Comparison of ENCODE assay signal across 13 mouse cellular contexts in the genomic region with DNA sequence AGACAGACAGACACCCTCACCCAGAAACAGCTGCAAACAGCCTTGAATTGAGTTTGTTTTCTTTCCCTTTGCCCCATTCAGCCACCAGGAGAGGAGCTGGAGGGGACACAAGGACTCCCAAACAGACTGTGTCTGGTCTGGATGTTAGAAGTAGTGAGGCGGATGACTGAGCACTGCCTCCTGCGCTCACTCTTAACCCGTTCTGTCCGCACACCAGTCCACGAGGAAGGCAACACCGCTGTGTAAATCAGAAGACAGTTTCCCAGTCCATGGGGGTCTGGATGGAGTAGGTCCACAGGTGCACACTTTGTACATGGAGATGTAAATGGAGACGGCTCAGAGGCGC. TPM values are rescaled to one million over a fixed set of nuclear protein-coding genes. Genes with fewer than 3 reads are reported as not detected.
DNase-seq lines count a peak whose midpoint lies in the region; ATAC-seq and TF ChIP-seq lines count a peak whose summit lies in the region.
"Had no signal": no experiment of that assay in that cellular context is flagged by ENCODE, and none has a peak within 500 bp of the region (broad histone marks: within the 10 kb centered on the region; RNA-seq: fewer than 3 reads in every experiment).

No protein-coding gene starts in this region.

- DNase-seq in R1 (ENCODE audit: low read depth, low spot score): peak; percentile 10
- peak; percentile 10 for DNase-seq in embryo, embryonic 11 days
- peak; percentile 6 for DNase-seq in hindbrain, embryonic 10.5 days (ENCODE audit: low spot score)
- DNase-seq in gastrocnemius, adult 2 months: no peak
- DNase-seq in adrenal gland, adult (ENCODE audit: inconsistent age in 2 of 2, low spot score in 1 of 2): no peak
- no peak for DNase-seq in left cerebral cortex, adult 8-10 months (ENCODE audit: low spot score in 2 of 2)
- no peak for DNase-seq in left cerebral cortex, postnatal 14 days (ENCODE audit: low spot score in 2 of 2)
- DNase-seq: adrenal gland, postnatal 25 days; cerebellum, adult 11 months; lung, postnatal 10 days had no signal

- H3K4me3 ChIP-seq in hindbrain, embryonic 10.5 days: peak overlapping the region; percentile 35
- H3K4me3 ChIP-seq in midbrain, embryonic 13.5 days (replicated peaks): peak overlapping the region; percentile 8; the same call in 1 of the 2 replicates
- no peak overlapping the region for H3K4me3 ChIP-seq in gastrocnemius, adult 2 months
- H3K4me3 ChIP-seq: heart, embryonic 13.5 days; liver, embryonic 12.5 days had no signal

- H3K36me3 ChIP-seq in hindbrain, embryonic 10.5 days: no peaks in the 10 kb centered on the region
- H3K36me3 ChIP-seq in midbrain, embryonic 13.5 days: no peaks in the 10 kb centered on the region
- H3K36me3 ChIP-seq: heart, embryonic 13.5 days; liver, embryonic 12.5 days had no signal

- H3K9me3 ChIP-seq in hindbrain, embryonic 10.5 days: no peaks in the 10 kb centered on the region
- H3K9me3 ChIP-seq in midbrain, embryonic 13.5 days: no peaks in the 10 kb centered on the region
- H3K9me3 ChIP-seq: heart, embryonic 13.5 days; liver, embryonic 12.5 days had no signal

- peaks cover 72% of the 10 kb centered on the region for H3K27me3 ChIP-seq in hindbrain, embryonic 10.5 days (ENCODE audit: insufficient read depth, poor library complexity, severe bottlenecking)
- peaks cover 91% of the 10 kb centered on the region for H3K27me3 ChIP-seq in midbrain, embryonic 13.5 days

- 1% methylated on average over 8 of the region's 8 CpGs for WGBS in hindbrain, embryonic 10.5 days
- WGBS in midbrain, embryonic 13.5 days: 1% methylated on average over 8 of the region's 8 CpGs

- H3K4me2 ChIP-seq in midbrain, embryonic 13.5 days (replicated peaks): peak overlapping the region; percentile 33
- H3K4me2 ChIP-seq: heart, embryonic 13.5 days; liver, embryonic 12.5 days had no signal

- no peak for TF ChIP-seq CTCF in gastrocnemius, adult 2 months (IDR thresholded peaks at IDR 0.05)

- peaks cover 21% of the 10 kb centered on the region for H3K4me1 ChIP-seq in hindbrain, embryonic 10.5 days (replicated peaks)
- H3K4me1 ChIP-seq in midbrain, embryonic 13.5 days (replicated peaks): peaks cover 18% of the 10 kb centered on the region
- H3K4me1 ChIP-seq: heart, embryonic 13.5 days; liver, embryonic 12.5 days had no signal

- peak overlapping the region; percentile 37 for H3K27ac ChIP-seq in hindbrain, embryonic 10.5 days
- no peak overlapping the region for H3K27ac ChIP-seq in midbrain, embryonic 13.5 days
- no peak overlapping the region for H3K27ac ChIP-seq in gastrocnemius, adult 2 months
- H3K27ac ChIP-seq: heart, embryonic 13.5 days; liver, embryonic 12.5 days had no signal

- H3K9ac ChIP-seq in midbrain, embryonic 13.5 days (replicated peaks): 0 out of 2 replicates have a peak overlapping the region, but pooled peaks have one; percentile 43
- H3K9ac ChIP-seq: heart, embryonic 13.5 days; liver, embryonic 12.5 days had no signal

- ATAC-seq in midbrain, embryonic 13.5 days: peak; percentile 80
- ATAC-seq: liver, embryonic 12.5 days had no signal

- intact Hi-C loops in gastrocnemius, adult 2 months (cut with DNase I): no loop called here
- intact Hi-C loops in left cerebral cortex, postnatal 14 days (cut with DNase I): no loop called here

RNA-seq across cellular contexts. Expression of gene Slc6a11, which starts 43.0 kb away (rescaled TPM):
- 0.35 and 0.47 TPM in 2 replicates for polyA plus RNA-seq in hindbrain, embryonic 10.5 days (2016; fragmentation: Nextera tagmentation; extraction: Ambion mirVana)
- polyA plus RNA-seq in midbrain, embryonic 13.5 days (2015; fragmentation: Nextera tagmentation; extraction: Ambion mirVana): 6.4 and 6.5 TPM in 2 replicates
- under 1 TPM in 1 of 2 experiments, not detected in 1; 0.08 TPM for total RNA-seq in gastrocnemius, adult 2 months (2021)
- total RNA-seq in left cerebral cortex, adult 8-10 months (2022): 100 to 1,000 TPM; 103 to 112 (median 104) TPM
- total RNA-seq in left cerebral cortex, postnatal 14 days (2021): 100 to 1,000 TPM; 104 to 112 TPM
- polyA plus RNA-seq: heart, embryonic 13.5 days; liver, embryonic 12.5 days had no signal

Comparison
In these comparisons a context has a peak if more than half of its experiments do, and no peak if none do; other contexts are left out.
1. DNase-seq: peak in R1 (single experiment), embryo, embryonic 11 days (single experiment) and hindbrain, embryonic 10.5 days (single experiment); none in gastrocnemius, adult 2 months (single experiment), adrenal gland, adult (0 of 2), left cerebral cortex, adult 8-10 months (0 of 2) and left cerebral cortex, postnatal 14 days (0 of 2).
2. RNA of gene Slc6a11, which starts 43.0 kb away (total RNA-seq): 104 to 112 TPM in left cerebral cortex, postnatal 14 days and 103 to 112 TPM in left cerebral cortex, adult 8-10 months; 0.08 TPM in gastrocnemius, adult 2 months; every median in the first group is over 10 times any median in the second.